Mouse (Mus musculus): ENCODE measurements at regions not wholly inside any gene's neighbourhood (a gene's known extent, or its start where the extent isn't known, plus 50 kb on each side); places are given as distances from the start of the nearest gene placed in this dataset.

DNA sequence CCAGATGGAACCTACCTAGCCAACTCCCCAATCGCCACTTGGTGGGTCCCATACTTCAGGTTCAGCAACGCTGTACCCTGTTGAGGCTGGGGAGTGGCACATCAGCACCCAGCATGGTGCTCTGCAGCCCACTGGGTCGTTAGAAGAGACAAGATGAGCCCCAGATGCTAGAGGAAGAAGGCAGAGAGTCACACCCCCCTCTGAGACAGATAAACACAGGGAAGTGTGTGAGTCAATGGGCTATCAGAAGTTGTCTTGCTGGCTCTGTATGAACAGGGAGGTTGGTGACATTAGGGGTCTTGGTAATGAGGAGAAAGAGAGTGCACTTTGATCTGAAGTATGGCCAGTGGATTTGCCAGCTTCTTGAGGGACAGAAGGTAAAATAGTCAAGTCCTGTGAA, 101.7 kb upstream of the Mki67 start:
- no peak for DNase-seq (ENCODE audit: low read depth, low spot score)

GRCm38 (mm10) chr7:135818298-135818697, 102.1 kb upstream of the Mki67 start:
- DNase-seq (ENCODE audit: low read depth, low spot score): no peak

GRCm38 (mm10) chr7:135823884-135824750, 108.0 kb upstream of the Mki67 start:
- no peak for DNase-seq (ENCODE audit: low read depth, low spot score)

- no peak for DNase-seq (ENCODE audit: low read depth, low spot score)
These were observed 113.1 kb upstream of the Mki67 start for GRCm38 (mm10) chr7:135829246-135829645.

DNA sequence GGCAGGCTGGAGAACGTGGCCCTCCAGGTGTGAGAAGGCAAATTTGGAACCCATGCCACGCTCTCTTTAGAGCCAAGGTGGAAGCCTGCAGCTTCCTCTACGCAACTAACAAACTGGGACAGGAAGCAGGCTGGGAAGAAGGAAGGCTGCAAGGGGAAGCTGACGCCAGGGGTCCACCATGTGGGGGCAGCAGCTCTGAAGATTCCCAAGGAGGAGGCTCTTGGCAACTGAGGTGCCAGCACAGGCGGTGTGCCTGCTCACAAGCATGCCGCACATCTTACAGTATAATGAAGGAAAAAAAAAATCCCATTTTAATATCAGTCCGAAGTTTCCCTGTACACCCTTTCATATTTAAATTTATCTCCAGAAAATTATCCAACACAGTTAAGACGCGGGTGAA, 117.3 kb upstream of the Mki67 start:
- DNase-seq (ENCODE audit: low read depth, low spot score): no peak

GRCm38 (mm10) chr7:135836808-135837733, 120.9 kb upstream of the Mki67 start:
- DNase-seq (ENCODE audit: low read depth, low spot score): no peak

- DNase-seq (ENCODE audit: low read depth, low spot score): no peak
These were observed 127.9 kb upstream of the Mki67 start for GRCm38 (mm10) chr7:135844018-135844417.

DNA sequence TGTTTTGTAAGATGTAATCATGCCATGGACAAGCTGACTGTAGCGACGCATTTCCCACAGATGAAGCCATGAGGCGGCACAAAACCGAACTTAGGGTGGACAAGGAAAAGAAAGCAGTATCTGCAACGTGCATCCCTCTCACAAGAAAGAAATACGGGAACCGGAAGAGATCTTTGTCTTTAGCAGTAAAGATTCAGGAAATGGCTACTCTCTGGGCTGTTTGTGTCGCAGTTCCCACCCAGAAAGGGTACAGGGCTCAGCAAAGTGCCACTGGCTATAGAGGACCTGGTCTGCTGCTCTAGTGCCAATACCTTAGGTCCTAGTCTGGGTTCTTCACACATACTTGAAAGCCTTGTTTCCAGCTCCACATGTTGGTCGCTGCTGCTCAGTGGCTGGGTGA, 131.1 kb upstream of the Mki67 start:
- no peak for DNase-seq (ENCODE audit: low read depth, low spot score)

DNA sequence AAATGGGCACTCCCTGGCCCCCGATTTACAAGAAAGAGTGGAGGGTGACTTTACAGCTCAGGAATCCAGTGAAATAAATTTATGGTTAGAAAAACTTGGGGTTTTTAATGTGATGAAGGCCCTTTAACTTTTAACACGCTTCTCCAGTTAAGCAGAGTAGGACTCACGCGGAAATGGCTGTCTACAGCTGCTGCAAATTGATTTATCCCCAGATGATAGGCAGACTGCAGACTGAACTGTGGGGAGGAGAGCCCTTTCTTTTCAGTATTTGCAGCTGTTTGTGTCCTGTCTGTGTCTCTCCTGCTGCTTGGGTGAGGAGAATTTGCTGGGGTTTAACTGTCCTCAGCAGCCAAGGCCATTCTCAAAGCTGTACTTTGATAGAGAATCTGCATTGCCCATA, 132.0 kb upstream of the Mki67 start:
- no peak for DNase-seq (ENCODE audit: low read depth, low spot score)

DNA sequence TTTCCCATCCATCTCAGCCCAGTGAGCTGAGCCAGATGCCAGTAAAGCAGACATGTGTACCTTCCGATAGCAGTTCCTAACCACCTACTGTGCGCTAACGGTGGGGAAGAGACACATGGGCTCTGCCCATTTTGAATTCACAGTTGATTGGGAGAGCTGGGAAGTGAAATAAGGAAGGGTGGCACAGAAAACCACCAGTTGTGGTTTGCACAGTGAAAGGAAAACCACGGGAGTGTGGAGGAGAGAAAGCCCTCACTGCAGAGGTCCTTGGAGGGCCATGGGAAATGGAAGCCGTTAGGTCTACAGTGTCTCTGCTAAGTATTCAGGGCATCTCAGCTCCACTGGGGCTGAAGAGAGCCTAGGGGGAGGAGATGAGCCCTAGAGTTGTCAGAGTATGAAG, 132.7 kb upstream of the Mki67 start:
- no peak for DNase-seq (ENCODE audit: low read depth, low spot score)

- DNase-seq (ENCODE audit: low read depth, low spot score): no peak
These were observed 137.1 kb upstream of the Mki67 start for GRCm38 (mm10) chr7:135853127-135853813.

DNA sequence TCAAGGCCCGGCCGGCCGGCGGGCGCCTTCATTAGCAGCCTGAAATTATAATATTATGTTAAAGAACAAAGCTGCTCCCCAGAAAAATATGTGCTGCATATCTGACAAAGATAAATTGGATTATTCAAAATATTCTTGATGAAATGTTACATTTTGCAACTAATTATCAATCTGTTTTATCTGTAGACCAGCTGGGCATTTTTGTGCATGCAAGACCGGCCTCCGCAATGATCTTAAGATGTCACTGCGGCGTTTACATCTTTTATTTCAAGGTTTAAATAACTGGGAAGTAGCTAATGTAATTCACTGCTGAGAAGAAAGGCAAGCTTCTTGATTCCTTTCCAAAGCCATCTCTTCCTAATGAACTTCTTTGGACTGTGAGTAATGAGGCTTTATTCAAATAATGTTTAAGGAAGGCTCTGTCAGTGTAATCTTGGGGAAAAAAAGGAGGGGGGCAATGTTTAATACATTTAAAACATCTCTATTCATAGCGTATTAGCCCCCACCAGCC, 137.7 kb upstream of the Mki67 start:
- no peak for DNase-seq (ENCODE audit: low read depth, low spot score)

DNA sequence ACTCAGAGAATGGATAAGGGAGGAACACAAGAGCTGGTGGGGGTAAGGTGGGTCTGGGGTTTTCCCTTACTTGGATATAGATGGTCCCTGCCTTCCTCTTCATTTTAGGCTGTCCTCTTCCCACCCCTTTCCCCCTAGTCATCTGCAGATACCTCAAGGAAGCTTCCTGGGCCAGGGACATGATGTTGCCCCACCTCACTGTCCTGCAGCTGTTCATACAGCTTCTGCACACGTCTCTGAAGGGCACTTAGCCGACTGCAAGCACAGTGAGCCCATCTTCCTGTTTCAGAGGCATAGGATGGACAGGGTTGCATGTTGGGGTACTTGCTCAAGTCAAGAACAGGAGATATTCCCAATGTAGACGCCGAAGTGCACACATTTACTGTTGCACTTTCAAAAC, 144.1 kb upstream of the Mki67 start:
- no peak for DNase-seq (ENCODE audit: low read depth, low spot score)

GRCm38 (mm10) chr7:135860741-135861408, 144.7 kb upstream of the Mki67 start:
- DNase-seq (ENCODE audit: low read depth, low spot score): no peak

GRCm38 (mm10) chr7:135861409-135861805, 145.2 kb upstream of the Mki67 start:
- no peak for DNase-seq (ENCODE audit: low read depth, low spot score)

GRCm38 (mm10) chr7:135863581-135864426, 147.6 kb upstream of the Mki67 start:
- no peak for DNase-seq (ENCODE audit: low read depth, low spot score)

GRCm38 (mm10) chr7:135870981-135871380, 154.8 kb upstream of the Mki67 start:
- DNase-seq (ENCODE audit: low read depth, low spot score): no peak

DNA sequence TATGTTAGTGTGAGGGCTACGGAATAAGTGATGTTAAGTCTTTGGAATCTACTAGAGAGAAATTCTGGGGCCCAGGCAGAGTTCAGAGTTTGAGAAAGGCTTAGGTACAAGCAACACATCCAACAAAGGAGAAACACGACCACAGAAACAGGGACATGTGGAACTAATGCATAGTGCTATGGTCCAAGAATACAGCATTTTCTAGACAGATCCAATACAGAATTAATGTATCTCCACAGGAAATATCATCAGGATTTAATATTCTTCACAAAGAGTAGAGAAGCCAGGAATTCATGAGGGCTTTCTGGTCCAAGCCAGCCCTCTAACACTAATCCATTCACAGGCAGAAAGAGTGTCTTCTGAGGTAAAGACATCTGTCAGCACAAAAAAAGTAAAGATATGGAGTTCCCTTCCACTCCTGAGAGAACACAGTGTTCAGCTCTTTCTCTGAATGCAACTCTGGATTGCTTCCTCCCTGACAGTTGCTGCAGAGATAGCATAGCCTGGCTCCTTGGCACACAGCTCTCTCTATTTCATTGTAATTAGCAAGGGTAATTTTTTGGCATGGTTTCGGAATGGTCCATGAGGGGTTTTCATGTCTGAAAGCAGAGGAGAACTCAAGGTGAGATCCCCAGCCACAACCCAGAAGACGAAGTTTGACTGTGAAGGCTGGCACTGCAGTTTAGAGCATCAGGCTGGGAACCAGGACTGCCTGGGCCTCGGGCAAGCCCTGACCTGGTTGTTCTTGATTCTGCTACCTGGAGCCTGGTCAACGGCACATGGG, 161.1 kb upstream of the Mki67 start:
- DNase-seq (ENCODE audit: low read depth, low spot score): no peak

GRCm38 (mm10) chr7:135878750-135879149, 162.6 kb upstream of the Mki67 start:
- no peak for DNase-seq (ENCODE audit: low read depth, low spot score)

DNA sequence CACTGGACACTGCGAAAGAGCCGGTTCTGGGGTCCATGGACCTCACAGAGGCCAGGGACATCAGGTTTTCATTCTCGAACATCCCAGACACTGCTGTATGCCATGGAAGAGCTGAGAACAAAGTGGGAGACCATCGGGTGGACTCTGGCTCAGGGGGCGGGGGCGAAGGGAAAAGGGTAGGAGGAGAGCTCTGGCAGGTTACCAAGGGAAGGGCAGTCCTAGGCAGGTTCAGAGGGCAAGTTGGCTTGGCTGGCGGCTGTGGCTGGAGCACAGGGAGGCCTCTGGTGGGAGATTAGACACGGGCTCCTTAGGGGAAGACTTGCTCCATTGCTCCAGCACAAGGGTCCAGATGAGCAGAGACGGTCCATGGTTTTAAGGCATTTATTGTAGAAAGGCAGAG, 164.3 kb upstream of the Mki67 start:
- no peak for DNase-seq (ENCODE audit: low read depth, low spot score)
